Mouse (Mus musculus): Measurements from ENCODE around the gene Camk2n1. TPM values are rescaled to one million over a fixed set of nuclear protein-coding genes. Genes with fewer than 3 reads are reported as not detected.

The Camk2n1 gene
- polyA plus RNA-seq, 1 experiment from 2014 or later, result 21.9 TPM

DNA sequence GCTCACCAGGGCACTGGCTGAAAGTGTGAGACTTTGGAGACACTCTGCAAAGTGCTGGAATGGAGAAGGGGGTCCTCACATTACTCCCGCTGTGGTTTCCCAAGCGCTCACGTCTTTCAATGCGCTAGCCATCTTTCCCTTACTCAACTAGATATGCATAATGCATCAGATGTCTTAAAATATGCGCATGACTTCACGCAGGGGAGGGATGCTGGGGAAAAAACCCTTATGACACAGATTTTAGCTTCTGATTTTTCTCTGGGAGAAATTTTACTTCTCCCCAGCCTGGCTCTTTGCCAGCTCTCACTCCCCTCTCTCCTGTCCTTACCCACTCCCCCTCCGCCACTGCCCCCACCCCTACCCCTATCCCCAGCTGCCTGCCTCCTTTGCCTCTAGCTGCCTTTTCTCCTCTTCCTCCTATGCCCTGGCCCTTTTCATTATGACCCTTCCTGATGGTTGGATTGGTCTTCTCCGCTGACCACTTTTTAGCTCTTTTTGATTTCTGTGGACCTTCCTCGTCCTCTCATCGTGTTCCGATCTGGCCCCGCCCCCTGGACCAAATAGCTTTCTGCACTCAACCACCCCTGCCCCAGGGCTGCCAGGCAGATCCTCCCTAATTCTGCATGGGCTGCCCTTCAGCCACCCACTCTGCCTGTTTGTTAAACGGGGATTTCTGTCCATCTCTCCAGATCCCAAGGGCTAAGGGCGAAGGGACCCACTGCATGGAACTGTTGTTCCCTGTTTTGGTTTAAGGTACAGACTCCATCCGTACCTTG is 6.1 kb upstream of the Camk2n1 start:
- DNase-seq (ENCODE audit: low read depth, low spot score) (no peak), ATAC-seq (no peak)
- POLR2A ChIA-PET, result interaction anchor here (0.6 kb wide), 1 partner anchor 383 kb away, joined by 3 read pairs; no protein-coding TSS in a partner anchor
- CTCF ChIA-PET, result interaction anchor here (0.7 to 5.3 kb wide), 14 partner anchors 12 to 404 kb away, joined by 3 to 32 read pairs (median 4); no protein-coding TSS in a partner anchor
- in situ Hi-C loops (cut with MboI; ENCODE audit: low pct_unique_long_range_greater_than_20kb), result loop anchor here (5.0 kb wide), 3 partner anchors 114 to 404 kb away; no protein-coding TSS in a partner anchor
- no peaks in the 10 kb centered on the region for H3K27me3 ChIP-seq
- TF ChIP-seq CTCF (IDR thresholded peaks at IDR 0.05), result no peak

- ChIA-PET CTCF (interaction anchor here (1.3 to 5.3 kb wide), 4 partner anchors 113 to 402 kb away, joined by 6 to 32 read pairs (median 8); no protein-coding TSS in a partner anchor), POLR2A (no interaction called here)
- no peaks in the 10 kb centered on the region for H3K27me3 ChIP-seq
- no peak for TF ChIP-seq CTCF (IDR thresholded peaks at IDR 0.05)
- DNase-seq (ENCODE audit: low read depth, low spot score) (no peak), ATAC-seq (no peak)
- in situ Hi-C loops (cut with MboI; ENCODE audit: low pct_unique_long_range_greater_than_20kb), result loop anchor here (5.0 kb wide), 3 partner anchors 113 to 403 kb away; no protein-coding TSS in a partner anchor
These were observed 5.1 kb upstream of the Camk2n1 start for GRCm38 (mm10) chr4:138448872-138449615.

GRCm38 (mm10) chr4:138449636-138450314 is 4.3 kb upstream of the Camk2n1 start:
- no peak for ATAC-seq
- TF ChIP-seq CTCF (IDR thresholded peaks at IDR 0.05), result no peak
- DNase-seq (ENCODE audit: low read depth, low spot score), result no peak
- H3K27me3 ChIP-seq, result no peaks in the 10 kb centered on the region
- in situ Hi-C loops (cut with MboI; ENCODE audit: low pct_unique_long_range_greater_than_20kb), result loop anchor here (5.0 kb wide), 3 partner anchors 113 to 403 kb away; no protein-coding TSS in a partner anchor
- ChIA-PET CTCF (interaction anchor here (1.3 to 5.3 kb wide), 2 partner anchors 112 to 118 kb away, joined by 6 to 32 read pairs; no protein-coding TSS in a partner anchor), POLR2A (no interaction called here)

DNA sequence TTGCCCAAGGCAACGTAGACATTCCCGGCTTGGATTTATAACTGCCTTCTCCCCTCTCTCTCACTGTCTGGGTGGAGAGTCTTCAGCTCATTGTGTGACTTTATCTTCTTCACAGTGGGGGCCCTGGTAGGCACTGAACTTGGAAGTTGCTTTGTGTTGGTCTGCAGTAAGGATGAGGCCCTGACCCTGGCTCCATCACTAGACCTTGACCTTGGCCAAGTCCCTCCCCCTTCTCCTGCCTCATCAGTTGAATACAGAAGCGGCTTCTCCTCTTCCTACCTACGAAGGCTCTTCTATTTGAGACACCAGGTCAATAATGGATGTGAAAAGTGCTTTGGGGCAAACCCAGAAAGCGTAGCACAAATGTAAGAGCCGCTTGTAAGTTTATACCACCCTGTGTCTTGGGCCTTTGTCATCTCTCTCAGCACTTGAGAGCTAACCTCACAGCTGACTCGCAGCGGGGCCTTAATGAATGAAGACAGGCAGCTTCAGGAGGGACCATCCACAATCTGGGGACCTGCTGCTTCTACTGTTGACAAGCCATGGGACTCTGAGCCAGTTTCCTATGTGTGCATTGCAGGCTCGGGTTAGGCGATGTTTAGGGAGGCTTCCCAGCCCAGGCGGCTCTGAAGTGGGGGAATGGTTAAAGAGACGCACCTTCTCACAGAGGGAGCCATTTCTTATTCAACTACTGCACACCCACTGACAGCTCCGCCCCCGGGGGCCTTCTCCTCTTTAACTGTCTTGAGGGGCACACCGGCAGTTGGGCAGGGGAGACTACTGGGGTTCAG is 1.6 kb upstream of the Camk2n1 start:
- in situ Hi-C loops (cut with MboI; ENCODE audit: low pct_unique_long_range_greater_than_20kb), result no loop called here
- no peak for TF ChIP-seq CTCF (IDR thresholded peaks at IDR 0.05)
- CTCF ChIA-PET, result interaction anchor here (0.9 kb wide), 1 partner anchor 109 kb away, joined by 3 read pairs; no protein-coding TSS in a partner anchor
- ATAC-seq (no peak), DNase-seq (ENCODE audit: low read depth, low spot score) (no peak)
- no peaks in the 10 kb centered on the region for H3K27me3 ChIP-seq
- POLR2A ChIA-PET, result no interaction called here

- POLR2A ChIA-PET, result no interaction called here
These were observed 889 bp upstream of the Camk2n1 start for GRCm38 (mm10) chr4:138453097-138453752.

DNA sequence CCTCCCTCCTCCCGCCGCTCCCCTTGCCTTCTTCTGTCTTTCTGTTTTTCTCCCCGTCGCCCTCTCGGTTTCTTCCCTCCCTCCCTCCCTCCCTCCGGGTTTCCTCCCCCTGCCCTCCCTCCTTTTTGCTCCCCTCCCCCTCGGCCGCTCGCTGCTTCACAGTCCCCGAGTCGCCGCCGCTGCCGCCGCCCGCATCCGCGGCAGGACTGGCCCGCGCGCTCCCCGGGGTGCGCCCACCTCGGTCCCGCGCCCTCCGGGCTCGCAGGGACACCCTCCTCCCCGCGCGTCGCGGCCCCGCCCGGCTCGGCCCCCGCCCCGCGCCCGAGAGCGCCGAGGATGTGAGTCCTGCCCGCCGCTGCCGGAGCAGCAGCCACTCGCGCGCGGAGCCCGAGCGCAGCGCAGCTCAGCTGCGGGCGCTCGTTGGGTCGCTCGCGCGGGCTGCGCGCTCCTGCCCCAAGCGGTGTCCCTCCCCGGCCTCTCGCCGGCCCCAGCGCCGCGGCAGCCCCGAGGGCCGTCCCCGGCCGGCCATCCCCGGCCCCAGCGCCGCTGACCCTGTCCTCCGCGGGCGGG is 542 bp downstream of the Camk2n1 start:
- ATAC-seq (peak; percentile 36), DNase-seq (ENCODE audit: low read depth, low spot score) (no peak)
- H3K27me3 ChIP-seq, result no peaks in the 10 kb centered on the region
- ChIA-PET POLR2A (interaction anchor here (0.8 kb wide), 1 partner anchor 40 kb away, joined by 3 read pairs; no protein-coding TSS in a partner anchor), CTCF (no interaction called here)
- no peak for TF ChIP-seq CTCF (IDR thresholded peaks at IDR 0.05)
- in situ Hi-C loops (cut with MboI; ENCODE audit: low pct_unique_long_range_greater_than_20kb), result no loop called here

More at GRCm38 (mm10) chr4:138453097-138453752, 889 bp upstream of the Camk2n1 start:
- no peak for TF ChIP-seq CTCF (IDR thresholded peaks at IDR 0.05)
- H3K27me3 ChIP-seq, result no peaks in the 10 kb centered on the region
- ATAC-seq (no peak), DNase-seq (ENCODE audit: low read depth, low spot score) (no peak)
- CTCF ChIA-PET, result interaction anchor here (0.9 kb wide), 1 partner anchor 108 kb away, joined by 3 read pairs; no protein-coding TSS in a partner anchor
- in situ Hi-C loops (cut with MboI; ENCODE audit: low pct_unique_long_range_greater_than_20kb), result no loop called here

DNA sequence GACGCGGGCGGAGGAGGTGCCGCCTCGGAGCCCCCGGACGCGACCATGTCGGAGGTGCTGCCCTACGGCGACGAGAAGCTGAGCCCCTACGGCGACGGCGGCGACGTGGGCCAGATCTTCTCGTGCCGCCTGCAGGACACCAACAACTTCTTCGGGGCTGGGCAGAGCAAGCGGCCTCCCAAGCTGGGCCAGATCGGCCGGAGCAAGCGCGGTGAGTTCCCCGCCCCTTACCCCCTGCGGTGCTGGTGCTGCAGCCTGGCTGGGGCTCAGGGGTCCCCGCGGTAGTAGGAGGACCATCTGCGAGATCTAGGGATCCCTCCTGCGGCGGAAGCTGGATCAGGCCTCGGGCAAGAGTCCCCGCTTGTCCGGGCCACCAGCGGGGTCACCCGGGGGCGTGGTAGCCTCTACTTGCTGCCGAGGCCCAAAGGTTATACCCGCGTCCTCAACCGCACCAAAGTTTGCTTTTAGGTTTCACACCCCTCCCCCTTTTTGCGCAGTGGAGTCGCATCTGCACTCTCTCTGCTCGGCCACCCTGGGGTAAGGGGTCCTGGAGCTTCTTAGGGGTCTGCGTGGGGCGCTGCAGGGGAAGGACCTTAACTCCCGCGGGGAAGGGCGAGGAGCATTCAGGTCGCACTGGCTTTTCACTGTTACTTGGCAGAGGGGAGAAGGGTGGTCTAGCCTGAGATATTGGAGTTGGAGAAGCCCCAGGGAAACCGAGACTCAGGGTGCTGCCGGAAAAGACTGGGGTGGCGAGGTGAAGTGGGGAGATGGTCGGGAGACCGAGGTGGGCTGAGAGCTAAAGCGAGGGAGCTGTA is 1.2 kb downstream of the Camk2n1 start:
- H3K27me3 ChIP-seq, result no peaks in the 10 kb centered on the region
- in situ Hi-C loops (cut with MboI; ENCODE audit: low pct_unique_long_range_greater_than_20kb), result no loop called here
- no peak for ATAC-seq

GRCm38 (mm10) chr4:138455956-138456341 is 1.8 kb downstream of the Camk2n1 start:
- ATAC-seq (no peak), DNase-seq (ENCODE audit: low read depth, low spot score) (no peak)
- no peaks in the 10 kb centered on the region for H3K27me3 ChIP-seq
- TF ChIP-seq CTCF (IDR thresholded peaks at IDR 0.05), result no peak
- ChIA-PET CTCF (no interaction called here), POLR2A (interaction anchor here (0.6 to 0.7 kb wide), 2 partner anchors 11 to 115 kb away, joined by 4 read pairs; no protein-coding TSS in a partner anchor)
- in situ Hi-C loops (cut with MboI; ENCODE audit: low pct_unique_long_range_greater_than_20kb), result no loop called here

More for the DNA sequence above, 1.2 kb downstream of the Camk2n1 start:
- CTCF ChIA-PET, result no interaction called here
- POLR2A ChIA-PET, result interaction anchor here (0.8 kb wide), 1 partner anchor 40 kb away, joined by 3 read pairs; no protein-coding TSS in a partner anchor
- TF ChIP-seq CTCF (IDR thresholded peaks at IDR 0.05), result no peak
- no peak for DNase-seq (ENCODE audit: low read depth, low spot score)
